Mouse (Mus musculus): Measurements from ENCODE around the gene Caln1. TPM values are rescaled to one million over a fixed set of nuclear protein-coding genes. Genes with fewer than 3 reads are reported as not detected.

Caln1 gene
- under 1 TPM in 1 of 2 experiments, not detected in 1; 0.33 TPM for polyA plus RNA-seq (2017; shearing (Covaris generic))

DNA sequence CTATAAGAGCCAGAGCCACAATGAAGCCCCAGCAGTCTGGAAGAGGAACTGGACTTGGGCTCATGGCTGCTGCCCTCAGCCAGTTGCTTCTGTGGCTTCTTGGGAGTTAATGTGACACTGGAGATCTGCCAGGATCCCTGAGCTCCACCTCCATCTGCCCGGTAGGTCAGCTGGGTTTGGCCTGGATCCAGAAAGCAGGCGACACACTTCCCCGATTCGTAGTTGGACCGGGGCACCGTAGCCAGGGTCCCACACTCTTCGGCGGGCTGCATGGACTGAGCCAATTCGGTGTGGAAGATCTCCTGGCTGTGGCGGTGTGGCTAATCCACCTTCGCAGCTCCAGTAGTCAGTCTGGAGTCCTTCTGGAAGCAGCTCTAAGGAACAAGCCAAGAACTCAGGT is at the start of gene Caln1:
Gene Caln1, plus strand, starts transcription at position 219 of the 400 bp plus-strand sequence.

DNA sequence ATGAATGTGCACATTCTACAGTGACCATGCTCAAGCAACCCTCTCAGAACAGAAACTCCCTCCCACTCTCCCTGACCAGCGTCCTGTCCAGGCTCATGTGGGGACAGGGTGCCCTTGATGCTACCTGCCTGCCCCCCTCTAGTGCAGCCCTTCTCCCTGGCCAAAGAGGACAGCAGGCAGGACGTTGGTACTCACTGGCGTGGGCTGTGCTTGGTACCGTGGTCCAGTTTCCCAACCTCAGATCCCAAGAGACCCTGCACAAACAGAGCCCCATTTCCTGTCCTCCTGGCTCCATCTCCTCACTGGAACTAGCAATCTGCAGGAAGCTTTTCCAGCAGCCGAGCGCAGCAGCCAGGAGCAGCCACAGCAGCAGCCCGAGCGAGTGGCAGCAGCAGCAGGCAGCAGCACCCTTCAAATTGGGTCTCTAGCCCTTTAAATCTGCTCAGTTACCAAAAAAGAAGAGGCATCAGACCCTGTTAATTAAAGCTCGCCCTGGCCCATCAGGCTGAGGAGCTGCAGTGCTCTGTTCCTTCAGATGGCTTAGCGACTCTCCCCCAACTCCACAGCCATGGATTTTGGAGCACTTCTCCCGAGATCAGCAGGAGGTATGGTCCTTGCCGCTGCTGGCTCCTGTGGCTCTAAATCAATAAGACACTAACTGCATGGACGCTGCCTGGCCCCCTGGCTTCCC is 15.1 kb downstream of the Caln1 start, which contains the start of gene A330070K13Rik:
Gene A330070K13Rik, minus strand, starts transcription at position 410 of the 691 bp plus-strand sequence.

Other genes starting within 250 kb of the Caln1 start
- gene Kctd7, start 224.6 kb upstream of the Caln1 start, polyA plus RNA-seq (2017; shearing (Covaris generic)), result 1 to 10 TPM; 3.6 to 4.7 TPM
- gene Rabgef1, start 197.7 kb upstream of the Caln1 start, polyA plus RNA-seq (2017; shearing (Covaris generic)), result 10 to 100 TPM; 23.2 to 38.0 TPM
- 10 to 100 TPM; 51.7 to 61.8 TPM for gene Tmem248, start 152.4 kb upstream of the Caln1 start, polyA plus RNA-seq (2017; shearing (Covaris generic))
- gene Sbds, start 113.9 kb upstream of the Caln1 start, polyA plus RNA-seq (2017; shearing (Covaris generic)), result 10 to 100 TPM; 72.7 to 76.5 TPM
- gene Tyw1, start 113.8 kb upstream of the Caln1 start, polyA plus RNA-seq (2017; shearing (Covaris generic)), result 10 to 100 TPM; 35.2 to 35.3 TPM
- not detected for gene A330070K13Rik, start 15.2 kb downstream of the Caln1 start, polyA plus RNA-seq (2017; shearing (Covaris generic))